Mouse (Mus musculus): ENCODE data around the gene Ahcyl1. TPM values are rescaled to one million over a fixed set of nuclear protein-coding genes. Genes with fewer than 3 reads are reported as not detected.

Ahcyl1 gene
- total RNA-seq (2014; rRNA removed; ENCODE audit: low replicate concordance) (19.2 and 32.0 TPM in 2 replicates), polyA plus RNA-seq (2015; fragmentation: Nextera tagmentation; extraction: Ambion mirVana) (39.4 and 43.3 TPM in 2 replicates)

GRCm38 (mm10) chr3:107695948-107696881 is at the start of gene Ahcyl1:
Ahcyl1 (minus strand) TSS chr3:107696560.
- Histone ChIP-seq H3K9me3 (replicated peaks; ENCODE audit: control insufficient read depth, low read length) (no peaks in the 10 kb centered on the region), H3K9ac (replicated peaks; ENCODE audit: low read depth, low read length) (peak within 1 kb of the TSS; percentile 93), H3K36me3 (replicated peaks; ENCODE audit: control insufficient read depth, insufficient read depth, low read length) (no peaks in the 10 kb centered on the region), H3K27ac (ENCODE audit: low read depth) (peak within 1 kb of the TSS; percentile 95), H3K27me3 (ENCODE audit: control insufficient read depth, insufficient read depth, low read length) (no peaks in the 10 kb centered on the region), H3K4me1 (ENCODE audit: control insufficient read depth, insufficient read depth) (peaks cover 41% of the 10 kb centered on the region), H3K4me3 (ENCODE audit: low read depth, low read length) (peak within 1 kb of the TSS; percentile 78), H3K4me2 (ENCODE audit: low read depth, low read length) (peak within 1 kb of the TSS; percentile 85)
- peak; percentile 97 for ATAC-seq (ENCODE audit: insufficient read depth, low read depth)
- TF ChIP-seq CTCF (IDR thresholded peaks at IDR 0.05; ENCODE audit: low read depth) (peak; percentile 98), EP300 (IDR thresholded peaks at IDR 0.05; ENCODE audit: low read depth) (no peak)
- DNase-seq (ENCODE audit: low spot score) = peak; percentile 99
- under 1% methylated on average over 67 of the region's 93 CpGs for WGBS

- DNase-seq (ENCODE audit: low spot score) = no peak
- WGBS = 80% methylated on average over 3 of the region's 3 CpGs
Measured at GRCm38 (mm10) chr3:107746026-107746425, 49.7 kb upstream of the Ahcyl1 start.

GRCm38 (mm10) chr3:107743650-107744049 is 47.3 kb upstream of the Ahcyl1 start:
- Histone ChIP-seq H3K9ac (replicated peaks; ENCODE audit: low read depth, low read length) (no peak overlapping the region), H3K36me3 (replicated peaks; ENCODE audit: control insufficient read depth, insufficient read depth, low read length) (peaks cover 45% of the 10 kb centered on the region), H3K27ac (ENCODE audit: low read depth) (peak overlapping the region; percentile 46; the same call in 1 of the 2 replicates), H3K27me3 (ENCODE audit: control insufficient read depth, insufficient read depth, low read length) (no peaks in the 10 kb centered on the region), H3K4me2 (ENCODE audit: low read depth, low read length) (no peak overlapping the region), H3K9me3 (replicated peaks; ENCODE audit: control insufficient read depth, low read length) (no peaks in the 10 kb centered on the region), H3K4me1 (ENCODE audit: control insufficient read depth, insufficient read depth) (peaks cover 47% of the 10 kb centered on the region), H3K4me3 (ENCODE audit: low read depth, low read length) (no peak overlapping the region)
- DNase-seq (ENCODE audit: low spot score) (no peak), ATAC-seq (ENCODE audit: insufficient read depth, low read depth) (0 out of 2 replicates have a peak, but pooled peaks have one; percentile 15)
- 81% methylated on average over 1 of the region's 1 CpGs for WGBS
- TF ChIP-seq EP300 (IDR thresholded peaks at IDR 0.05; ENCODE audit: low read depth) = no peak
- TF ChIP-seq CTCF (IDR thresholded peaks at IDR 0.05; ENCODE audit: low read depth) = no peak

More at GRCm38 (mm10) chr3:107746026-107746425, 49.7 kb upstream of the Ahcyl1 start:
- H3K4me2 ChIP-seq (ENCODE audit: low read depth, low read length) = no peak overlapping the region
- H3K9me3 ChIP-seq (replicated peaks; ENCODE audit: control insufficient read depth, low read length) = no peaks in the 10 kb centered on the region
- ATAC-seq (ENCODE audit: insufficient read depth, low read depth) = no peak
- H3K4me1 ChIP-seq (ENCODE audit: control insufficient read depth, insufficient read depth) = peaks cover 27% of the 10 kb centered on the region
- no peaks in the 10 kb centered on the region for H3K27me3 ChIP-seq (ENCODE audit: control insufficient read depth, insufficient read depth, low read length)
- TF ChIP-seq EP300 (IDR thresholded peaks at IDR 0.05; ENCODE audit: low read depth) = no peak
- no peak for TF ChIP-seq CTCF (IDR thresholded peaks at IDR 0.05; ENCODE audit: low read depth)
- H3K27ac ChIP-seq (ENCODE audit: low read depth) = no peak overlapping the region
- no peak overlapping the region for H3K9ac ChIP-seq (replicated peaks; ENCODE audit: low read depth, low read length)
- no peak overlapping the region for H3K4me3 ChIP-seq (ENCODE audit: low read depth, low read length)
- H3K36me3 ChIP-seq (replicated peaks; ENCODE audit: control insufficient read depth, insufficient read depth, low read length) = peaks cover 68% of the 10 kb centered on the region

GRCm38 (mm10) chr3:107743107-107743506 is 46.7 kb upstream of the Ahcyl1 start:
- no peak overlapping the region for H3K4me2 ChIP-seq (ENCODE audit: low read depth, low read length)
- DNase-seq (ENCODE audit: low spot score) (no peak), ATAC-seq (ENCODE audit: insufficient read depth, low read depth) (peak; percentile 31)
- H3K36me3 ChIP-seq (replicated peaks; ENCODE audit: control insufficient read depth, insufficient read depth, low read length) = peaks cover 40% of the 10 kb centered on the region
- peak overlapping the region; percentile 46 for H3K27ac ChIP-seq (ENCODE audit: low read depth)
- H3K9me3 ChIP-seq (replicated peaks; ENCODE audit: control insufficient read depth, low read length) = no peaks in the 10 kb centered on the region
- no peak overlapping the region for H3K4me3 ChIP-seq (ENCODE audit: low read depth, low read length)
- no peak for TF ChIP-seq EP300 (IDR thresholded peaks at IDR 0.05; ENCODE audit: low read depth)
- TF ChIP-seq CTCF (IDR thresholded peaks at IDR 0.05; ENCODE audit: low read depth) = no peak
- H3K9ac ChIP-seq (replicated peaks; ENCODE audit: low read depth, low read length) = no peak overlapping the region
- H3K27me3 ChIP-seq (ENCODE audit: control insufficient read depth, insufficient read depth, low read length) = no peaks in the 10 kb centered on the region
- peaks cover 47% of the 10 kb centered on the region for H3K4me1 ChIP-seq (ENCODE audit: control insufficient read depth, insufficient read depth)
- WGBS = 11% methylated on average over 3 of the region's 3 CpGs

- no peak overlapping the region for H3K9ac ChIP-seq (replicated peaks; ENCODE audit: low read depth, low read length)
- peaks cover 35% of the 10 kb centered on the region for H3K36me3 ChIP-seq (replicated peaks; ENCODE audit: control insufficient read depth, insufficient read depth, low read length)
- ATAC-seq (ENCODE audit: insufficient read depth, low read depth) (no peak), DNase-seq (ENCODE audit: low spot score) (no peak)
- WGBS = 74% methylated on average over 10 of the region's 10 CpGs
- TF ChIP-seq CTCF (IDR thresholded peaks at IDR 0.05; ENCODE audit: low read depth) = no peak
- TF ChIP-seq EP300 (IDR thresholded peaks at IDR 0.05; ENCODE audit: low read depth) = no peak
- H3K27me3 ChIP-seq (ENCODE audit: control insufficient read depth, insufficient read depth, low read length) = no peaks in the 10 kb centered on the region
- H3K4me2 ChIP-seq (ENCODE audit: low read depth, low read length) = no peak overlapping the region
- peak overlapping the region; percentile 67 for H3K27ac ChIP-seq (ENCODE audit: low read depth)
- H3K9me3 ChIP-seq (replicated peaks; ENCODE audit: control insufficient read depth, low read length) = no peaks in the 10 kb centered on the region
- peaks cover 47% of the 10 kb centered on the region for H3K4me1 ChIP-seq (ENCODE audit: control insufficient read depth, insufficient read depth)
- H3K4me3 ChIP-seq (ENCODE audit: low read depth, low read length) = no peak overlapping the region
Measured at GRCm38 (mm10) chr3:107742071-107742710, 45.8 kb upstream of the Ahcyl1 start.

Measured in heart, postnatal 0 days (tissue).